8 mouse cellular contexts compared by ENCODE assay signal in genomic region chr5:23782931-23783877, GRCm38 (mm10). TPM values are rescaled to one million over a fixed set of nuclear protein-coding genes. Genes with fewer than 3 reads are reported as not detected.
DNase-seq lines count a peak whose midpoint lies in the region; ATAC-seq and TF ChIP-seq lines count a peak whose summit lies in the region.

Pus7 (minus strand) TSS chr5:23783711.

- no peaks in the 10 kb centered on the region for H3K9me3 ChIP-seq in heart, embryonic 13.5 days
- H3K9me3 ChIP-seq in kidney, postnatal 0 days (replicated peaks; ENCODE audit: low read length): no peaks in the 10 kb centered on the region
- no peaks in the 10 kb centered on the region for H3K9me3 ChIP-seq in liver, embryonic 13.5 days (replicated peaks)
- no peaks in the 10 kb centered on the region for H3K9me3 ChIP-seq in stomach, embryonic 14.5 days (ENCODE audit: control insufficient read depth, low read depth, low read length)

- H3K27ac ChIP-seq in brown adipose tissue, adult 24 weeks (replicated peaks; ENCODE audit: low read depth, low read length): no peak within 1 kb of the TSS
- H3K27ac ChIP-seq in heart, embryonic 13.5 days (replicated peaks): peak within 1 kb of the TSS; percentile 60
- peak within 1 kb of the TSS; percentile 48 for H3K27ac ChIP-seq in kidney, postnatal 0 days
- H3K27ac ChIP-seq in liver, embryonic 13.5 days: peak within 1 kb of the TSS; percentile 69
- 0 out of 2 replicates have a peak within 1 kb of the TSS, but pooled peaks have one; percentile 58 for H3K27ac ChIP-seq in stomach, embryonic 14.5 days (ENCODE audit: low read length)

- peaks cover under 1% of the 10 kb centered on the region; the same call in 1 of the 2 replicates for H3K36me3 ChIP-seq in heart, embryonic 13.5 days
- no peaks in the 10 kb centered on the region for H3K36me3 ChIP-seq in kidney, postnatal 0 days (ENCODE audit: insufficient read depth, low read length)
- peaks cover 1% of the 10 kb centered on the region for H3K36me3 ChIP-seq in liver, embryonic 13.5 days
- H3K36me3 ChIP-seq in stomach, embryonic 14.5 days (ENCODE audit: control insufficient read depth, insufficient read depth, low read length): no peaks in the 10 kb centered on the region

- peak within 1 kb of the TSS; percentile 90 for H3K9ac ChIP-seq in heart, embryonic 13.5 days
- peak within 1 kb of the TSS; percentile 83 for H3K9ac ChIP-seq in kidney, postnatal 0 days (ENCODE audit: low read depth, low read length)
- H3K9ac ChIP-seq in liver, embryonic 13.5 days: peak within 1 kb of the TSS; percentile 94
- peak within 1 kb of the TSS; percentile 78 for H3K9ac ChIP-seq in stomach, embryonic 14.5 days (replicated peaks; ENCODE audit: low read depth, low read length)

- H3K4me2 ChIP-seq in heart, embryonic 13.5 days: peak within 1 kb of the TSS; percentile 87
- peak within 1 kb of the TSS; percentile 85 for H3K4me2 ChIP-seq in kidney, postnatal 0 days (ENCODE audit: low read length)
- peak within 1 kb of the TSS; percentile 95 for H3K4me2 ChIP-seq in liver, embryonic 13.5 days
- H3K4me2 ChIP-seq in stomach, embryonic 14.5 days (replicated peaks; ENCODE audit: low read depth, low read length): peak within 1 kb of the TSS; percentile 70

- under 1% methylated on average over 81 of the region's 86 CpGs for WGBS in heart, embryonic 13.5 days
- WGBS in kidney, postnatal 0 days: under 1% methylated on average over 60 of the region's 86 CpGs
- under 1% methylated on average over 83 of the region's 86 CpGs for WGBS in liver, embryonic 13.5 days (ENCODE audit: insufficient replicate concordance)
- WGBS in stomach, embryonic 14.5 days: under 1% methylated on average over 74 of the region's 86 CpGs

- H3K4me3 ChIP-seq in brown adipose tissue, adult 24 weeks (ENCODE audit: insufficient read depth, low read depth, low read length): peak within 1 kb of the TSS; percentile 72
- peak within 1 kb of the TSS; percentile 83 for H3K4me3 ChIP-seq in heart, embryonic 13.5 days
- peak within 1 kb of the TSS; percentile 86 for H3K4me3 ChIP-seq in kidney, postnatal 0 days (replicated peaks; ENCODE audit: low read depth, low read length)
- peak within 1 kb of the TSS; percentile 87 for H3K4me3 ChIP-seq in liver, embryonic 13.5 days (replicated peaks)
- H3K4me3 ChIP-seq in stomach, embryonic 14.5 days (ENCODE audit: low read depth, low read length): peak within 1 kb of the TSS; percentile 90

- ATAC-seq in erythroid progenitor cell, adult 5-6 weeks (replicated peaks; ENCODE audit: low FRiP score, poor library complexity, severe bottlenecking): peak; percentile 83
- ATAC-seq in heart, embryonic 13.5 days (ENCODE audit: extremely low read depth, insufficient number of reproducible peaks, low FRiP score, low TSS enrichment): peak; percentile 83
- ATAC-seq in kidney, postnatal 0 days (replicated peaks; ENCODE audit: low FRiP score, low read depth): peak; percentile 91
- peak; percentile 89 for ATAC-seq in liver, embryonic 13.5 days (ENCODE audit: low read depth)
- peak; percentile 94 for ATAC-seq in stomach, embryonic 14.5 days (ENCODE audit: insufficient number of reproducible peaks, insufficient read depth, low FRiP score, low read depth)

- H3K27me3 ChIP-seq in heart, embryonic 13.5 days (replicated peaks): no peaks in the 10 kb centered on the region
- no peaks in the 10 kb centered on the region for H3K27me3 ChIP-seq in kidney, postnatal 0 days (ENCODE audit: insufficient read depth, low read length)
- no peaks in the 10 kb centered on the region for H3K27me3 ChIP-seq in liver, embryonic 13.5 days
- no peaks in the 10 kb centered on the region for H3K27me3 ChIP-seq in stomach, embryonic 14.5 days (ENCODE audit: control insufficient read depth, insufficient read depth, low read length)

- DNase-seq in CD8-positive naive resting alpha-beta T cell, adult 2 months (ENCODE audit: low read depth in 2 of 2, low spot score in 2 of 2): peak; percentile 52 to 58
- peak; percentile 90 for DNase-seq in kidney, postnatal 0 days (ENCODE audit: low spot score)
- DNase-seq in liver, embryonic 13.5 days: peak; percentile 81
- peak; percentile 39 to 65 for DNase-seq in natural killer cell, adult 2 months (ENCODE audit: low spot score in 2 of 2)

- no peak for TF ChIP-seq CTCF in kidney, postnatal 0 days (IDR thresholded peaks at IDR 0.05; ENCODE audit: low read depth)

- H3K4me1 ChIP-seq in brown adipose tissue, adult 24 weeks (ENCODE audit: control insufficient read depth, insufficient read depth, insufficient read length, low read length): no peaks in the 10 kb centered on the region
- peaks cover 29% of the 10 kb centered on the region for H3K4me1 ChIP-seq in heart, embryonic 13.5 days
- H3K4me1 ChIP-seq in kidney, postnatal 0 days (replicated peaks; ENCODE audit: insufficient read depth, low read length): no peaks in the 10 kb centered on the region
- H3K4me1 ChIP-seq in liver, embryonic 13.5 days (replicated peaks): peaks cover 43% of the 10 kb centered on the region
- peaks cover 13% of the 10 kb centered on the region; the same call in 1 of the 2 replicates for H3K4me1 ChIP-seq in stomach, embryonic 14.5 days (ENCODE audit: control insufficient read depth, insufficient read depth, low read length)

RNA-seq across cellular contexts. Expression of gene Pus7, which starts in this region (rescaled TPM):
- polyA plus RNA-seq in brown adipose tissue, adult 24 weeks (2012; ENCODE audit: insufficient read depth, insufficient read length, missing spikeins): 9.1 and 12.0 TPM in 2 replicates
- total RNA-seq in erythroid progenitor cell, adult 5-6 weeks (2015; ENCODE audit: low replicate concordance): 8.0 and 28.1 TPM in 2 replicates
- 4.6 and 6.3 TPM in 2 replicates for total RNA-seq in erythroid progenitor cell, adult 5-6 weeks (2017; ENCODE audit: low replicate concordance)
- 21.1 and 21.4 TPM in 2 replicates for polyA plus RNA-seq in heart, embryonic 13.5 days (2015; fragmentation: Nextera tagmentation; extraction: Ambion mirVana)
- polyA plus RNA-seq in kidney, postnatal 0 days (2015; fragmentation: Nextera tagmentation; extraction: Ambion mirVana): 13.8 and 16.3 TPM in 2 replicates
- 21.7 and 26.8 TPM in 2 replicates for polyA plus RNA-seq in liver, embryonic 13.5 days (2015; fragmentation: Nextera tagmentation; extraction: Ambion mirVana)
- 31.8 and 37.8 TPM in 2 replicates for polyA plus RNA-seq in stomach, embryonic 14.5 days (2014; fragmentation: Nextera tagmentation; extraction: Ambion mirVana)
